8 mouse cellular contexts compared by ENCODE assay signal in genomic region chr12:78749378-78749801, GRCm38 (mm10). TPM values are rescaled to one million over a fixed set of nuclear protein-coding genes. Genes with fewer than 3 reads are reported as not detected.
A peak's percentile ranks its signal among the peaks of the same experiment; 100 is the strongest.
DNase-seq lines count a peak whose midpoint lies in the region; ATAC-seq and TF ChIP-seq lines count a peak whose summit lies in the region.

No protein-coding gene starts in this region.

- no peak for TF ChIP-seq CTCF in G1E (IDR thresholded peaks at IDR 0.05; ENCODE audit: low read depth, low read length)
- TF ChIP-seq CTCF in kidney, postnatal 0 days (IDR thresholded peaks at IDR 0.05; ENCODE audit: low read depth): no peak
- TF ChIP-seq CTCF in liver, adult 2 months (IDR thresholded peaks at IDR 0.05; ENCODE audit: low read depth, low read length): no peak
- TF ChIP-seq CTCF in stomach, postnatal 0 days (IDR thresholded peaks at IDR 0.05; ENCODE audit: low read depth): no peak

- peak overlapping the region; percentile 87 for H3K4me3 ChIP-seq in G1E (ENCODE audit: low read depth, low read length)
- H3K4me3 ChIP-seq in heart, embryonic 11.5 days (ENCODE audit: low read depth, low read length): peak overlapping the region; percentile 94
- peak overlapping the region; percentile 94 for H3K4me3 ChIP-seq in kidney, postnatal 0 days (replicated peaks; ENCODE audit: low read depth, low read length)
- peak overlapping the region; percentile 84 for H3K4me3 ChIP-seq in liver, adult 2 months (ENCODE audit: insufficient read depth, low read depth, low read length)
- peak overlapping the region; percentile 57 for H3K4me3 ChIP-seq in myocyte
- peak overlapping the region; percentile 91 for H3K4me3 ChIP-seq in stomach, postnatal 0 days (ENCODE audit: low read depth, low read length)

- no peaks in the 10 kb centered on the region for H3K9me3 ChIP-seq in G1E (replicated peaks)
- no peaks in the 10 kb centered on the region for H3K9me3 ChIP-seq in heart, embryonic 11.5 days (replicated peaks; ENCODE audit: control insufficient read depth, low read length)
- H3K9me3 ChIP-seq in kidney, postnatal 0 days (replicated peaks; ENCODE audit: low read length): no peaks in the 10 kb centered on the region
- no peaks in the 10 kb centered on the region for H3K9me3 ChIP-seq in stomach, postnatal 0 days (ENCODE audit: control insufficient read depth, low read length)

- TF ChIP-seq POLR2A in liver, adult 2 months (IDR thresholded peaks at IDR 0.05; ENCODE audit: extremely low read depth, insufficient read depth, low read length): no peak
- TF ChIP-seq POLR2A in myocyte (IDR thresholded peaks at IDR 0.05; ENCODE audit: insufficient read length, low read depth): peak; percentile 21

- DNase-seq in G1E (ENCODE audit: low spot score): peak; percentile 29
- peak; percentile 2 for DNase-seq in brain, embryonic 18.5 days (ENCODE audit: low read depth, low spot score)
- DNase-seq in kidney, postnatal 0 days (ENCODE audit: low spot score): peak; percentile 77
- DNase-seq in liver, adult 2 months (ENCODE audit: extremely low read depth, low read depth, low spot score): peak; percentile 72
- peak; percentile 75 for DNase-seq in stomach, postnatal 0 days (ENCODE audit: low spot score)

- H3K27ac ChIP-seq in heart, embryonic 11.5 days (ENCODE audit: low read depth, low read length): peak overlapping the region; percentile 97
- peak overlapping the region; percentile 98 for H3K27ac ChIP-seq in kidney, postnatal 0 days
- peak overlapping the region; percentile 84 for H3K27ac ChIP-seq in liver, adult 2 months (replicated peaks; ENCODE audit: insufficient read depth, low read depth, low read length)
- peak overlapping the region; percentile 98 for H3K27ac ChIP-seq in stomach, postnatal 0 days (replicated peaks)

- peaks cover 4% of the 10 kb centered on the region for H3K36me3 ChIP-seq in G1E (replicated peaks)
- no peaks in the 10 kb centered on the region for H3K36me3 ChIP-seq in heart, embryonic 11.5 days (ENCODE audit: control insufficient read depth, insufficient read depth, low read length)
- H3K36me3 ChIP-seq in kidney, postnatal 0 days (ENCODE audit: insufficient read depth, low read length): no peaks in the 10 kb centered on the region
- H3K36me3 ChIP-seq in liver, adult 2 months (ENCODE audit: control insufficient read depth, insufficient read depth, low read length): no peaks in the 10 kb centered on the region
- H3K36me3 ChIP-seq in myocyte (ENCODE audit: control insufficient read depth, insufficient read depth): no peaks in the 10 kb centered on the region
- H3K36me3 ChIP-seq in stomach, postnatal 0 days (ENCODE audit: control insufficient read depth, insufficient read depth, low read length): no peaks in the 10 kb centered on the region

- ATAC-seq in G1E (ENCODE audit: extremely low read depth, insufficient number of reproducible peaks, low FRiP score, poor library complexity, severe bottlenecking): no peak
- peak; percentile 33 for ATAC-seq in erythroblast, adult 5-6 weeks (replicated peaks; ENCODE audit: low FRiP score, poor library complexity, severe bottlenecking)
- ATAC-seq in heart, embryonic 11.5 days (replicated peaks; ENCODE audit: insufficient number of reproducible peaks, low FRiP score, low TSS enrichment): no peak; the same call in 1 of the 2 replicates
- ATAC-seq in kidney, postnatal 0 days (replicated peaks; ENCODE audit: low FRiP score, low read depth): peak; percentile 30
- peak; percentile 45 for ATAC-seq in stomach, postnatal 0 days (ENCODE audit: low FRiP score, low TSS enrichment)

- TF ChIP-seq EP300 in stomach, postnatal 0 days (optimal IDR thresholded peaks at IDR 0.05): no peak

- peak overlapping the region; percentile 40 for H3ac ChIP-seq in myocyte (ENCODE audit: control insufficient read depth, insufficient read length)

- H3K4me1 ChIP-seq in G1E (ENCODE audit: insufficient read depth, low read depth, low read length): peaks cover 40% of the 10 kb centered on the region
- 0 out of 2 replicates have a peak, but pooled peaks cover 4% of the 10 kb centered on the region for H3K4me1 ChIP-seq in heart, embryonic 11.5 days (ENCODE audit: control insufficient read depth, insufficient read depth, low read length)
- H3K4me1 ChIP-seq in kidney, postnatal 0 days (replicated peaks; ENCODE audit: insufficient read depth, low read length): 0 out of 2 replicates have a peak, but pooled peaks cover 3% of the 10 kb centered on the region
- H3K4me1 ChIP-seq in liver, adult 2 months (ENCODE audit: control insufficient read depth, insufficient read depth, low read length): no peaks in the 10 kb centered on the region
- no peaks in the 10 kb centered on the region for H3K4me1 ChIP-seq in stomach, postnatal 0 days (replicated peaks; ENCODE audit: control insufficient read depth, insufficient read depth)

- H3K27me3 ChIP-seq in G1E (ENCODE audit: insufficient read depth, low read length) (no peaks in the 10 kb centered on the region), myocyte (ENCODE audit: control insufficient read depth, insufficient read depth, insufficient read length) (no peaks in the 10 kb centered on the region)
- no peaks in the 10 kb centered on the region for H3K27me3 ChIP-seq in heart, embryonic 11.5 days (ENCODE audit: control insufficient read depth, insufficient read depth, low read length)
- no peaks in the 10 kb centered on the region for H3K27me3 ChIP-seq in kidney, postnatal 0 days (ENCODE audit: insufficient read depth, low read length)
- H3K27me3 ChIP-seq in liver, adult 2 months (ENCODE audit: control insufficient read depth, insufficient read depth, low read length): no peaks in the 10 kb centered on the region
- no peaks in the 10 kb centered on the region for H3K27me3 ChIP-seq in stomach, postnatal 0 days (ENCODE audit: control insufficient read depth, insufficient read depth, low read length)

- 1% methylated on average over 25 of the region's 25 CpGs for WGBS in heart, embryonic 11.5 days (ENCODE audit: insufficient replicate concordance)
- 1% methylated on average over 25 of the region's 25 CpGs for WGBS in kidney, postnatal 0 days
- WGBS in liver, adult 2 months: under 1% methylated on average over 25 of the region's 25 CpGs
- 1% methylated on average over 25 of the region's 25 CpGs for WGBS in stomach, postnatal 0 days

- H3K79me2 ChIP-seq in liver, adult 2 months (ENCODE audit: control insufficient read depth, insufficient read depth, low read length): peaks cover 2% of the 10 kb centered on the region; the same call in 1 of the 2 replicates
- H3K79me2 ChIP-seq in myocyte (ENCODE audit: control insufficient read depth, insufficient read depth): peaks cover 23% of the 10 kb centered on the region

- H3K9ac ChIP-seq in heart, embryonic 11.5 days (ENCODE audit: low read depth, low read length): peak overlapping the region; percentile 92
- H3K9ac ChIP-seq in kidney, postnatal 0 days (ENCODE audit: low read depth, low read length): peak overlapping the region; percentile 92
- peak overlapping the region; percentile 86 for H3K9ac ChIP-seq in liver, adult 2 months (ENCODE audit: low read depth, low read length)
- H3K9ac ChIP-seq in stomach, postnatal 0 days (ENCODE audit: low read length): peak overlapping the region; percentile 90

- peak overlapping the region; percentile 69 for H3K4me2 ChIP-seq in heart, embryonic 11.5 days
- H3K4me2 ChIP-seq in kidney, postnatal 0 days (ENCODE audit: low read length): peak overlapping the region; percentile 60
- H3K4me2 ChIP-seq in myocyte (ENCODE audit: low read depth): peak overlapping the region; percentile 69
- H3K4me2 ChIP-seq in stomach, postnatal 0 days (replicated peaks; ENCODE audit: low read depth): peak overlapping the region; percentile 60

TF ChIP-seq in myocyte, 11 proteins besides CTCF, POLR2A, EP300 and RAD21 (continues in another document):
- TF ChIP-seq TCF3 (IDR thresholded peaks at IDR 0.05; ENCODE audit: insufficient read length, low read depth) (no peak), REST (IDR thresholded peaks at IDR 0.05; ENCODE audit: insufficient read depth, insufficient read length) (no peak), MAX (IDR thresholded peaks at IDR 0.05; ENCODE audit: low read depth) (no peak), SRF (IDR thresholded peaks at IDR 0.05; ENCODE audit: control insufficient read depth, insufficient read length, low read depth) (no peak), MYOG (IDR thresholded peaks at IDR 0.05; ENCODE audit: control insufficient read depth in 1 of 3, insufficient read depth in 1 of 3, insufficient read length in 2 of 3, low read depth in 2 of 3) (no peak), CEBPB (IDR thresholded peaks at IDR 0.05; ENCODE audit: insufficient read depth, poor library complexity, severe bottlenecking) (no peak), USF1 (IDR thresholded peaks at IDR 0.05; ENCODE audit: low read depth) (no peak), MYOD1 (IDR thresholded peaks at IDR 0.05; ENCODE audit: control insufficient read depth in 1 of 3, insufficient read length in 2 of 3, low read depth in 2 of 3) (no peak), TCF12 (IDR thresholded peaks at IDR 0.05; ENCODE audit: insufficient read depth, poor library complexity, severe bottlenecking) (no peak)

RNA-seq across cellular contexts. Expression of gene Mpp5, which starts 0.7 kb away (rescaled TPM):
- total RNA-seq in G1E (2014; fragmentation: Nextera tagmentation) (76.5 and 84.5 TPM in 2 replicates), G1E (2017) (66.4 and 106 TPM in 2 replicates)
- polyA plus RNA-seq in G1E (2012) (1.9 and 2.3 TPM in 2 replicates), myocyte (2012; fragmentation: generic; extraction: Trizol) (4.0 TPM)
- total RNA-seq in erythroblast, adult 5-6 weeks (2015; ENCODE audit: low replicate concordance): 2.1 and 14.8 TPM in 2 replicates
- total RNA-seq in erythroblast, adult 5-6 weeks (2017; ENCODE audit: low replicate concordance): 5.5 and 21.2 TPM in 2 replicates
- 19.7 and 24.3 TPM in 2 replicates for polyA plus RNA-seq in heart, embryonic 11.5 days (2014; fragmentation: Nextera tagmentation; extraction: Ambion mirVana)
- polyA plus RNA-seq in kidney, postnatal 0 days (2015; fragmentation: Nextera tagmentation; extraction: Ambion mirVana): 28.5 and 31.6 TPM in 2 replicates
- total RNA-seq in liver, adult 2 months (2014; rRNA removed): 12.1 and 17.0 TPM in 2 replicates
- polyA plus RNA-seq in liver, adult 2 months (2012; rRNA removed): 0.84 and 0.95 TPM in 2 replicates
- 10.0 and 12.9 TPM in 2 replicates for polyA plus RNA-seq in stomach, postnatal 0 days (2015; fragmentation: Nextera tagmentation; extraction: Ambion mirVana)

RNA-seq across cellular contexts. Expression of gene Fam71d, which starts 58.1 kb away (rescaled TPM):
- total RNA-seq in G1E (2014; fragmentation: Nextera tagmentation) (0.90 TPM in 1 of 2 replicates, not detected in the other), G1E (2017) (1.0 and 1.3 TPM in 2 replicates)
- polyA plus RNA-seq in G1E (2012) (not detected in 2 replicates), myocyte (2012; fragmentation: generic; extraction: Trizol) (not detected)
- total RNA-seq in erythroblast, adult 5-6 weeks (2015; ENCODE audit: low replicate concordance): not detected in 2 replicates
- total RNA-seq in erythroblast, adult 5-6 weeks (2017; ENCODE audit: low replicate concordance): not detected in 2 replicates
- not detected in 2 replicates for polyA plus RNA-seq in heart, embryonic 11.5 days (2014; fragmentation: Nextera tagmentation; extraction: Ambion mirVana)
- polyA plus RNA-seq in kidney, postnatal 0 days (2015; fragmentation: Nextera tagmentation; extraction: Ambion mirVana): 0.14 TPM in 1 of 2 replicates, not detected in the other
- total RNA-seq in liver, adult 2 months (2014; rRNA removed): not detected in 2 replicates
- not detected in 2 replicates for polyA plus RNA-seq in liver, adult 2 months (2012; rRNA removed)
- polyA plus RNA-seq in stomach, postnatal 0 days (2015; fragmentation: Nextera tagmentation; extraction: Ambion mirVana): not detected in 2 replicates

Comparison
In these comparisons a context has a peak if more than half of its experiments do, and no peak if none do; other contexts are left out.
1. ATAC-seq: peak in erythroblast, adult 5-6 weeks (single experiment), kidney, postnatal 0 days (single experiment) and stomach, postnatal 0 days (single experiment); none in G1E (single experiment) and heart, embryonic 11.5 days (single experiment).
2. DNase-seq: peak in every context shown above with its lines; median percentile 77 in kidney, postnatal 0 days; 75 in stomach, postnatal 0 days; 72 in liver, adult 2 months; 29 in G1E; 2 in brain, embryonic 18.5 days.
3. Peak in every context shown above with its lines, with median percentiles within 50 percentile points of each other: H3K4me3 ChIP-seq, H3K27ac ChIP-seq, H3K4me2 ChIP-seq and H3K9ac ChIP-seq.